Comparison of ENCODE assay signal across 12 mouse cellular contexts in genomic region chr8:120433734-120434133, GRCm38 (mm10).
DNase-seq lines count a peak whose midpoint lies in the region; ATAC-seq and TF ChIP-seq lines count a peak whose summit lies in the region.
"Had no signal": no experiment of that assay in that cellular context is flagged by ENCODE, and none has a peak within 500 bp of the region (broad histone marks: within the 10 kb centered on the region; RNA-seq: fewer than 3 reads in every experiment).

No protein-coding gene starts in this region.

- no peaks in the 10 kb centered on the region for H3K9me3 ChIP-seq in hindbrain, postnatal 0 days (ENCODE audit: low read length)
- H3K9me3 ChIP-seq in hindbrain, embryonic 13.5 days, result no peaks in the 10 kb centered on the region
- H3K9me3 ChIP-seq: limb, embryonic 12.5 days had no signal

- no peak for TF ChIP-seq POLR2A in cortical plate, adult 2 months (IDR thresholded peaks at IDR 0.05; ENCODE audit: extremely low read depth, insufficient read depth, low read length)

- no peaks in the 10 kb centered on the region for H3K27me3 ChIP-seq in hindbrain, postnatal 0 days (ENCODE audit: insufficient read depth, low read length)
- 0 out of 2 replicates have a peak, but pooled peaks cover 13% of the 10 kb centered on the region for H3K27me3 ChIP-seq in hindbrain, embryonic 13.5 days

- no peak overlapping the region for H3K4me3 ChIP-seq in hindbrain, postnatal 0 days (ENCODE audit: low read length)
- H3K4me3 ChIP-seq in hindbrain, embryonic 13.5 days, result no peak overlapping the region
- H3K4me3 ChIP-seq in cortical plate, adult 2 months (ENCODE audit: insufficient read depth, low read length), result no peak overlapping the region
- H3K4me3 ChIP-seq: limb, embryonic 12.5 days had no signal

- no peak overlapping the region for H3K9ac ChIP-seq in hindbrain, postnatal 0 days (replicated peaks; ENCODE audit: low read length)
- H3K9ac ChIP-seq in hindbrain, embryonic 13.5 days, result no peak overlapping the region
- H3K9ac ChIP-seq: limb, embryonic 12.5 days had no signal

- peak; percentile 62 for TF ChIP-seq CTCF in hindbrain, postnatal 0 days (IDR thresholded peaks at IDR 0.05; ENCODE audit: low read depth)
- TF ChIP-seq CTCF in cortical plate, adult 2 months (IDR thresholded peaks at IDR 0.05; ENCODE audit: extremely low read depth, insufficient read depth, low read length), result 0 out of 2 replicates have a peak, but pooled peaks have one; percentile 18

- H3K27ac ChIP-seq in hindbrain, postnatal 0 days, result no peak overlapping the region
- H3K27ac ChIP-seq in hindbrain, embryonic 13.5 days, result no peak overlapping the region
- no peak overlapping the region for H3K27ac ChIP-seq in cortical plate, adult 2 months (ENCODE audit: insufficient read depth, low read length)
- H3K27ac ChIP-seq: limb, embryonic 12.5 days had no signal

- H3K36me3 ChIP-seq in hindbrain, postnatal 0 days (ENCODE audit: insufficient read depth, low read length), result no peaks in the 10 kb centered on the region
- H3K36me3 ChIP-seq in hindbrain, embryonic 13.5 days, result no peaks in the 10 kb centered on the region

- DNase-seq in hindbrain, postnatal 0 days (ENCODE audit: low spot score), result no peak
- DNase-seq in 3T3-L1 (ENCODE audit: low read depth, low spot score), result peak; percentile 43
- peak; percentile 48 to 60 for DNase-seq in B cell, adult 2 months
- DNase-seq in right cerebral cortex, postnatal 36 days (ENCODE audit: low spot score in 2 of 2), result no peak
- no peak for DNase-seq in thymus, postnatal 0 days (ENCODE audit: low spot score)
- DNase-seq: heart, postnatal 10 days; lung, postnatal 4 days; thymus, postnatal 25 days had no signal

- no peak overlapping the region for H3K4me2 ChIP-seq in hindbrain, postnatal 0 days (ENCODE audit: low read depth, low read length)
- H3K4me2 ChIP-seq in hindbrain, embryonic 13.5 days, result no peak overlapping the region
- H3K4me2 ChIP-seq: limb, embryonic 12.5 days had no signal

- H3K4me1 ChIP-seq in hindbrain, postnatal 0 days (ENCODE audit: insufficient read depth, low read length), result peaks cover 15% of the 10 kb centered on the region; the same call in 1 of the 2 replicates
- peaks cover 42% of the 10 kb centered on the region for H3K4me1 ChIP-seq in hindbrain, embryonic 13.5 days (replicated peaks)
- peaks cover 7% of the 10 kb centered on the region for H3K4me1 ChIP-seq in cortical plate, adult 2 months (ENCODE audit: control insufficient read depth, insufficient read depth, low read length)

- 91% methylated on average over 1 of the region's 1 CpGs for WGBS in hindbrain, postnatal 0 days
- 100% methylated on average over 1 of the region's 1 CpGs for WGBS in hindbrain, embryonic 13.5 days

- ATAC-seq in hindbrain, postnatal 0 days, result no peak
- ATAC-seq in hindbrain, embryonic 13.5 days (ENCODE audit: low FRiP score), result no peak
- ATAC-seq: intestine, embryonic 16.5 days had no signal

Comparison
In these comparisons a context has a peak if more than half of its experiments do, and no peak if none do; other contexts are left out.
1. DNase-seq: peak in 3T3-L1 (single experiment) and B cell, adult 2 months (2 of 2); none in hindbrain, postnatal 0 days (single experiment), right cerebral cortex, postnatal 36 days (0 of 2) and thymus, postnatal 0 days (single experiment).